Mouse (Mus musculus) v-Abl transformed pro-B cells (cell line): ENCODE data around the gene Tars2.

Source experiments
- in situ Hi-C, 2 experiments: fragments of 400-800 bp; cut with MboI; formaldehyde crosslinking; loops; one replicate each; pipeline ENCODE4 v1.15.1; 2025; ENCODE audit not compliant: unreplicated experiment in 2 of 2

The Tars2 gene

DNA sequence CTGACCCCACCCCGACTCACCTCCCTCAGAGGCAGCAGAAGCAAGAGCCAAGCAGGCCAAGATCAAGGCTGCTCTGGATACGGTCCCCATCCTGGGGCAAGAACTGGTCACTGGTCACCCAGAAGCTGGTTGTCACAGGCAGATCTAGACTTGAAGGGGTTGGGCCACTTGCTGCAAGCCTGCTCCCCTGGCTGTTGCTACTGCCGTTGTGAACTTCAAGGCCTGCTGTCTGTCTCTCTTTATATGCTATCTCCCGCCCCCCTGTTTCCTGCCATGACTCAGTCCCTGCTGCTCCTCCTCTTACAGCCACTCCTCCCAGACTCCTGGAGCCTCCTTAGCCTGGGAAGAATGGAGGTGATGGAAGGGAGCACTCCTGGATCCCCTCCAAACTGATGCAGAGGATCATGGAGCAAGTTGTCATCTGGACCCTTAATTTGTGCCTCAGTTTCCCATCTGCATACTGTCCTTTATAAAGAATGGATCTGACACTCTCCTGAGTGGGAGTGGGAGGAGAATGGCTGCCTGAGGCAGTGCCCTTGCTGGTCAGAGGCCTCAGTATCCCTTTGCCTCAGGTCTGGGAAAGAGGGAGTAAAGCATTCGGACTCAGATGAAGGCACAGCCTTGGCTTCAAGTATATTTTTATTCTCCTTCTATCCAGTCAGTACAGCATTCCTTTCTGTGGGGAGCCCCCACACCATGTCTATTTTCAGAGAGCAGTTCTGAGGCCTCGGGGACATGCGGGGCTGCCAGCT lies 20.5 kb downstream of the Tars2 start, which contains the start of gene Ecm1:
Gene Ecm1 (minus strand): TSS at position 217 of the 752 bp plus-strand sequence.
- in situ Hi-C loops = no loop called here

- in situ Hi-C loops = no loop called here
Observed at GRCm38 (mm10) chr3:95735071-95735670, 24.8 kb downstream of the Tars2 start.

- in situ Hi-C loops = loop anchor here in 1 of 2 experiments (5.0 kb wide), 1 partner anchor 37 kb away; no protein-coding TSS in a partner anchor
Observed at GRCm38 (mm10) chr3:95734092-95734702, 25.8 kb downstream of the Tars2 start.

DNA sequence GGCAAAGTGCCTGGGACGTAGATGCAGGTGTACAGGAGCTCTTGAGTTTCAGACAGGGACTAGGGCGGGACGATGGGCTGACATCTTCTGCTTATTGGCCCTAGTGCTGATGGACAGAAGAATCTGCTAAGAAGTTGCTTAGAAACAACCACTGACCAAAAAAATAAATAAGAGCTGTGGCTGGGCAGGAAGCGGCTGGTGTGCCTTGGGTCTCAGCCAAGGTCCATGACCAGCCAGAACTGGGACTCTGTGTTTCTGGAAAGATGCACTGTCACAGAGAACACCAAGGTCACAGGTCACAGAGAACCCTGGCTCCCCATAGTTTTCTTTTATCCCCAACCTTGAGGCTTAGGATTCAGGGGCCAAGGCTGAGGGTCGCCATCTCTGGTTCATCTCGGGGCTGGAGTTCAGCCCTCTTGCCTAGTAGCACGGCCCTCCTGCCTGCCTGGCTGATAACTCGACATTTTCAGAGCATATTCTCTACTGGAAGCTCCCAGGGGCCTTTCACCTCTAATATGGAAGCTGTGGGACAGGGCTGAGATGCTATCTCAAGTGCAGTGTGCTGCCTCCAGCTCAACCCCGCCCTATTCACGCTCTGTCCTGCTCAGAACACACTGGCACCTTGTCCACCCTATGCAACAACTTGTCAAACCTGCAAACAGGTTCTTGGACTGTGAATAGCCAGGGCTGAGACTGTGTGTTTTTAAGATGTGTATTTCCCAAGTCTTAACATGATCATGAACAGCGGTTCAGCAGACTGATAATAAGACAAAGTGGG lies 27.1 kb downstream of the Tars2 start:
- in situ Hi-C loops = loop anchor here in 1 of 2 experiments (5.0 kb wide), 1 partner anchor 36 kb away; no protein-coding TSS in a partner anchor

GRCm38 (mm10) chr3:95732297-95732696 lies 27.7 kb downstream of the Tars2 start:
- in situ Hi-C loops = loop anchor here in 1 of 2 experiments (5.0 kb wide), 1 partner anchor 35 kb away; no protein-coding TSS in a partner anchor

GRCm38 (mm10) chr3:95731802-95732201 lies 28.2 kb downstream of the Tars2 start:
- in situ Hi-C loops = loop anchor here in 1 of 2 experiments (5.0 kb wide), 1 partner anchor 35 kb away; no protein-coding TSS in a partner anchor

GRCm38 (mm10) chr3:95730431-95730830 lies 29.6 kb downstream of the Tars2 start:
- in situ Hi-C loops = loop anchor here in 1 of 2 experiments (5.0 kb wide), 1 partner anchor 33 kb away; no protein-coding TSS in a partner anchor

GRCm38 (mm10) chr3:95728906-95729305 lies 31.1 kb downstream of the Tars2 start:
- in situ Hi-C loops = no loop called here

DNA sequence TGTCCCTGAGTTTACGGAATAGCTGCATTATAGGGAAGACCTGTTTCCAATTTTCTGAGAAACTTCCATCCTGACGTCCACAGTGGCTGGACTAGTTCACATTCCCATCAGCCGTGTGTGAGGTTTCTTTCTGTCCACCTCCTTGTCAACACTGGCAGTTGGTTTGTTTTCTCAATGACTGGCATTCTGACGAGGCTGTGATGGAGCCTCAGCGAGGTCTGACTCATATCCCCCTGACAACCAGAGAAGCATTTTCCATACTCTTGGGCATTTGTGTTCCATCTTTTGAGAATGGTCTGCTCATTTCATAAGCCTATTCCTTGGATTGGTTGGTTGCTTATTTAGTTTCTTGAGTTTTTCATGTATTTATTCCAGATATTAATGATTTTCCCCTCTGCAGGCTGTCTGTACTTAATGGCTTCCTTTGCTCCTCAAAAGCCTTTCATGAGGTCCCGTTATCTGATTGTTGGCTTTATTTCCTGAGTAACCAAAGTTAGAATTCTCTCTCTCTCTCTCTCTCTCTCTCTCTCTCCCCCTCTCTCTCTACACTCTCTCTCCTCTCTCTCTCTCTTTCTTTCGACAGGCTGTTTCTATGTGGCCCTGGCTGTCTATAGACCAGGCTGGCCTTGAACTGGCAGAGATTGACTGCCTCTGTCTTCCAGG lies 33.2 kb downstream of the Tars2 start:
- in situ Hi-C loops = no loop called here

- in situ Hi-C loops = no loop called here
Observed at GRCm38 (mm10) chr3:95725863-95726262, 34.1 kb downstream of the Tars2 start.

GRCm38 (mm10) chr3:95722386-95722785 lies 37.6 kb downstream of the Tars2 start:
- in situ Hi-C loops = no loop called here

DNA sequence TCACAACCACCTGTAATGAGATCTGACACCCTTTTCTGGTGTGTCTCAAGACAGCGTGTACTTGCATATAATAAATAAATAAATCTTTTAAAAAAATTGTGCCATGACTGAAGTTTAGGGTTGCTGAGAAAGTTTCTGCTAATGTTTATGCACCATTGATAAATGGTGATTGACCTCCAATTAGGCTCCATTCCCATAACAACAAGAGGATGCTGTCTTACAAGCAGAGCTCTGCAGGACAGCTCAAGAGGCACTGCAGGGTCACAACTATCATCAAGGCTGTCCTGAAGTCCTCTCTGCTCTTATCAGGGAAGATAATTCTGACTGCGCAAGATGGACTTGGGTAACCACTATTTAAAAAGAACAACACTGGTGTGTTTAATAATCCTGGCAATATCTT lies 41.9 kb downstream of the Tars2 start:
- in situ Hi-C loops = no loop called here

- in situ Hi-C loops = no loop called here
Observed at GRCm38 (mm10) chr3:95716075-95716474, 43.9 kb downstream of the Tars2 start.

GRCm38 (mm10) chr3:95709967-95710366 lies 50.0 kb downstream of the Tars2 start:
- in situ Hi-C loops = no loop called here

DNA sequence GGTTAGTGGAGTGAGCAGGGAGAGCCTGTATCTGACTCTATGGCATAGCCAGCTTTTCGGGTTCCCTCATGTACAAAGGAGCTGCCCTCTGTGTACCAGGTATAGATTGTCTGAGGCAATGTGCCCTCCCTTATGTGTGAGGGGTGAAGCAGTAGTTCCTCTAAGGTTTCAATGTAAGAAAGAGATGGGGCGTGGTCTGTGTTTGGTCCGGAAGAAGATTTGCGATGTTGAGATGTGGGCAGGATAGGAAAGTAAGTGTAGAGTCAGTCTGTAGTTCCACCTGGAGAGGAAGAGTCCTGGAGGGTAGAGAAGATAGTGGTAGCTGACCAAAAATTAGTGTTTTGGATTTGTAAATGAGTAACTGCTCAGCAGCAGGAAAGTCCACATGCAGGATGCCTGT lies 51.0 kb downstream of the Tars2 start:
- in situ Hi-C loops = no loop called here

DNA sequence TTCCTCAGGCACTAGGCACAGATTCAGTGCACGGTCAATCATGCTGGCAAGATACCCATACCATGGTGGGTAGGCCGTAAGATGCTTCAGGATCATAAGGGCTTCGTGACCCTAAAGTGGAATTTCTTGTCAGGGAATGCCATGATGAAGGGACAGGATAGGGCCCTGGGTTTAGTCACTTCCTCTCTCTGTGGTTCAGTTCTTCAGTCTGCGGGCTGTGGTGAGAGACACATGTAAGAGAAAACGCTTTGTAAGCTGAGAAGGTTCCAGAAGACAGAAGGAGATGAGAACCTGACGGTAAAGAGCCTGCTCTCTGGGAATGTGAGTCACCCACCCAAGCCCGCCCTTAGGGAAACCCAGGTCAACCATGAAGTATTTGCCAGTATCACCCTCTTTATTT lies 52.5 kb downstream of the Tars2 start:
- in situ Hi-C loops = no loop called here

- in situ Hi-C loops = no loop called here
Observed at GRCm38 (mm10) chr3:95706273-95706672, 53.7 kb downstream of the Tars2 start.

GRCm38 (mm10) chr3:95704612-95705011 lies 55.4 kb downstream of the Tars2 start:
- in situ Hi-C loops = no loop called here

GRCm38 (mm10) chr3:95703276-95703675 lies 56.7 kb downstream of the Tars2 start:
- in situ Hi-C loops = no loop called here
